Mouse (Mus musculus) MEL (cell line): Measurements from ENCODE around the gene Bmpr2. TPM values are rescaled to one million over a fixed set of nuclear protein-coding genes. Genes with fewer than 3 reads are reported as not detected.
A peak's percentile ranks its signal among the peaks of the same experiment; 100 is the strongest.

ENCODE experiments used
- DNase-seq: peaks from one replicate; pipeline ENCODE4 v3.0.0; 2011; ENCODE audit warnings: low read depth, low spot score
- H3K27ac ChIP-seq: 2 replicates; pipeline ENCODE4 v1.5.1; 2012; ENCODE audit warnings: low read depth, mild to moderate bottlenecking, control low read depth, low read length, moderate library complexity; ENCODE audit not compliant: control insufficient read depth
- H3K27me3 ChIP-seq, 2 experiments: fragments of 150-350 bp in 1 of 2; sonication (generic) in 1 of 2; 2 replicates each; pipeline ENCODE4 v1.6.1; 2012; ENCODE audit warnings: low read length in 2 of 2, mild to moderate bottlenecking in 2 of 2, improper control_type of control experiment in 1 of 2, moderate library complexity in 1 of 2; ENCODE audit not compliant: insufficient read depth in 2 of 2, control insufficient read depth in 1 of 2
- H3K36me3 ChIP-seq, 2 experiments: 2 replicates each; pipeline ENCODE4 v1.6.1; 2012 to 2014; ENCODE audit warnings: low read length in 2 of 2, improper control_type of control experiment in 1 of 2, inconsistent platforms in 1 of 2, mild to moderate bottlenecking in 1 of 2; ENCODE audit not compliant: insufficient read depth in 2 of 2, control insufficient read depth in 1 of 2
- H3K4me1 ChIP-seq, 2 experiments: fragments of 150-350 bp in 1 of 2; sonication (generic) in 1 of 2; 2 replicates each; pipeline ENCODE4 v1.6.1; 2012; ENCODE audit warnings: low read length in 2 of 2, improper control_type of control experiment in 1 of 2, mild to moderate bottlenecking in 1 of 2; ENCODE audit not compliant: insufficient read depth in 2 of 2, control insufficient read depth in 1 of 2
- H3K4me3 ChIP-seq, 2 experiments: fragments of 150-350 bp in 1 of 2; sonication (generic) in 1 of 2; 2 replicates each; pipeline ENCODE4 v1.5.1; 2012; ENCODE audit warnings: low read depth in 2 of 2, low read length in 2 of 2, mild to moderate bottlenecking in 2 of 2, moderate library complexity in 2 of 2, control low read depth in 1 of 2, improper control_type of control experiment in 1 of 2; ENCODE audit not compliant: control insufficient read depth in 1 of 2, insufficient read depth in 1 of 2
- H3K79me2 ChIP-seq: 2 replicates; pipeline ENCODE4 v1.6.1; 2012; ENCODE audit warnings: mild to moderate bottlenecking, low read length, moderate library complexity; ENCODE audit not compliant: control insufficient read depth, poor library complexity, insufficient read depth
- H3K9ac ChIP-seq: 2 replicates; pipeline ENCODE4 v1.6.1; 2012; ENCODE audit warnings: low read depth, mild to moderate bottlenecking, control low read depth, low read length, moderate library complexity; ENCODE audit not compliant: control insufficient read depth, poor library complexity, severe bottlenecking
- H3K9me3 ChIP-seq: fragments of 150-350 bp; sonication (generic); replicated peaks from 2 replicates; pipeline ENCODE4 v1.6.1; 2012; ENCODE audit warnings: mild to moderate bottlenecking, low read length, improper control_type of control experiment, moderate library complexity; ENCODE audit not compliant: insufficient read depth
- BHLHE40 ChIP-seq: IDR thresholded peaks from 2 replicates; pipeline ENCODE4 v1.6.1; 2012; ENCODE audit warnings: low read depth, mild to moderate bottlenecking, inconsistent platforms, low read length, improper control_type of control experiment, borderline replicate concordance
- CTCF ChIP-seq, 3 experiments: IDR thresholded peaks in 2 of 3; conservative IDR thresholded peaks in 1 of 3; 2 replicates each; pipeline ENCODE4 v1.5.1; 2011 to 2012; ENCODE audit warnings: low read length in 3 of 3, low read depth in 2 of 3, mild to moderate bottlenecking in 2 of 3, improper control_type of control experiment in 1 of 3, inconsistent platforms in 1 of 3, mixed read lengths in 1 of 3, moderate library complexity in 1 of 3; ENCODE audit not compliant: control insufficient read depth in 1 of 3, insufficient read depth in 1 of 3, poor library complexity in 1 of 3, severe bottlenecking in 1 of 3
- ELF1 ChIP-seq: IDR thresholded peaks from 2 replicates; pipeline ENCODE4 v1.6.1; 2014; ENCODE audit warnings: low read depth, mild to moderate bottlenecking, inconsistent platforms, low read length, improper control_type of control experiment, moderate library complexity
- GABPA ChIP-seq: IDR thresholded peaks from 2 replicates; pipeline ENCODE4 v1.6.1; 2012; ENCODE audit warnings: low read depth, mild to moderate bottlenecking, inconsistent platforms, low read length, improper control_type of control experiment, moderate library complexity
- JUND ChIP-seq: IDR thresholded peaks from 2 replicates; pipeline ENCODE4 v1.6.1; 2011; ENCODE audit warnings: low read depth, mild to moderate bottlenecking, improper control_type of control experiment, low read length
- KAT2A ChIP-seq: conservative IDR thresholded peaks from 2 replicates; pipeline ENCODE4 v1.6.1; 2012; ENCODE audit warnings: low read depth, low read length, improper control_type of control experiment, inconsistent platforms
- MAZ ChIP-seq: IDR thresholded peaks from 2 replicates; pipeline ENCODE4 v1.6.1; 2012; ENCODE audit warnings: low read depth, mild to moderate bottlenecking, inconsistent platforms, low read length, improper control_type of control experiment
- MEF2A ChIP-seq: IDR thresholded peaks from 2 replicates; pipeline ENCODE4 v1.6.1; 2014; ENCODE audit warnings: low read depth, mild to moderate bottlenecking, inconsistent platforms, low read length, improper control_type of control experiment; ENCODE audit not compliant: poor library complexity, insufficient replicate concordance, severe bottlenecking; ENCODE audit errors: extremely low read depth
- NRF1 ChIP-seq: IDR thresholded peaks from 2 replicates; pipeline ENCODE4 v1.6.1; 2014; ENCODE audit warnings: low read depth, mild to moderate bottlenecking, inconsistent platforms, low read length, improper control_type of control experiment, moderate library complexity; ENCODE audit not compliant: poor library complexity, insufficient read depth, severe bottlenecking
- POLR2AphosphoS5 ChIP-seq: IDR thresholded peaks from 2 replicates; pipeline ENCODE4 v1.6.1; 2012; ENCODE audit warnings: low read depth, borderline replicate concordance, mild to moderate bottlenecking, inconsistent platforms, low read length, moderate library complexity, mixed read lengths
- RAD21 ChIP-seq: IDR thresholded peaks from 2 replicates; pipeline ENCODE4 v1.6.1; 2011; ENCODE audit warnings: mild to moderate bottlenecking, low read depth, low read length, improper control_type of control experiment
- RCOR1 ChIP-seq: IDR thresholded peaks from 2 replicates; pipeline ENCODE4 v1.6.1; 2012; ENCODE audit warnings: low read depth, mild to moderate bottlenecking, inconsistent platforms, low read length, improper control_type of control experiment
- SIN3A ChIP-seq: IDR thresholded peaks from 2 replicates; pipeline ENCODE4 v1.6.1; 2012; ENCODE audit warnings: low read length, improper control_type of control experiment, inconsistent platforms
- SMC3 ChIP-seq: IDR thresholded peaks from 2 replicates; pipeline ENCODE4 v1.6.1; 2011; ENCODE audit warnings: low read depth, low read length, improper control_type of control experiment
- TAL1 ChIP-seq: IDR thresholded peaks from 2 replicates; pipeline ENCODE4 v1.6.1; 2012; ENCODE audit warnings: mild to moderate bottlenecking, inconsistent platforms, low read length, moderate library complexity, mixed read lengths
- ZC3H11A ChIP-seq: IDR thresholded peaks from 2 replicates; pipeline ENCODE4 v1.6.1; 2012; ENCODE audit warnings: low read depth, mild to moderate bottlenecking, inconsistent platforms, low read length, improper control_type of control experiment
- ZKSCAN1 ChIP-seq: IDR thresholded peaks from 2 replicates; pipeline ENCODE4 v1.6.1; 2012; ENCODE audit warnings: low read depth, mild to moderate bottlenecking, inconsistent platforms, low read length, improper control_type of control experiment, moderate library complexity
- polyA plus RNA-seq, 2 experiments: library from polyadenylated mRNA; stranded (reverse) in 1 of 2; unstranded in 1 of 2; fragments of >175 nt in 1 of 2; fragments of >200 nt in 1 of 2; gene quantifications; 2 replicates each; pipeline versions ENCODE4 v1.2.1 to v1.2.4; 2012; ENCODE audit warnings: low replicate concordance in 2 of 2, low read depth in 1 of 2; ENCODE audit not compliant: insufficient read length in 2 of 2, insufficient read depth in 1 of 2, missing spikeins in 1 of 2
- total RNA-seq: library from RNA; depleted of rRNA; stranded (reverse); fragments of 300-350 nt; gene quantifications from 2 replicates; pipeline ENCODE4 v1.2.3, GENCODE M21; 2012

Gene Bmpr2
- total and polyA plus RNA-seq, 3 experiments: 2.3 to 18.6 (median 3.1) TPM

- no peaks in the 10 kb centered on the region for H3K4me1 ChIP-seq
- H3K9ac ChIP-seq: no peak overlapping the region
- no peak overlapping the region for H3K4me3 ChIP-seq
- no peaks in the 10 kb centered on the region for H3K79me2 ChIP-seq
- H3K27ac ChIP-seq: no peak overlapping the region
- no peaks in the 10 kb centered on the region for H3K27me3 ChIP-seq
- DNase-seq: peak; percentile 84
- TF ChIP-seq CTCF (IDR thresholded peaks at IDR 0.05 in 2 of 3, conservative IDR thresholded peaks at IDR 0.05 in 1 of 3; ENCODE audit: control insufficient read depth in 1 of 3, insufficient read depth in 1 of 3, low read depth in 2 of 3, low read length in 3 of 3, poor library complexity in 1 of 3, severe bottlenecking in 1 of 3): peak in 2 of 3 experiments; percentile 95 to 99; a peak in 5 of 6 replicates
- peak; percentile 97 for TF ChIP-seq SMC3
- no peak for TF ChIP-seq BHLHE40
- TF ChIP-seq RAD21: peak; percentile 100
- TF ChIP-seq ZC3H11A: peak; percentile 97
- no peaks in the 10 kb centered on the region for H3K36me3 ChIP-seq
- H3K9me3 ChIP-seq: no peaks in the 10 kb centered on the region
Measured at GRCm38 (mm10) chr1:59883349-59884134, 120.3 kb downstream of the Bmpr2 start.

- Histone ChIP-seq H3K4me3 (no peak overlapping the region), H3K27me3 (no peaks in the 10 kb centered on the region), H3K9me3 (no peaks in the 10 kb centered on the region), H3K36me3 (no peaks in the 10 kb centered on the region), H3K27ac (no peak overlapping the region), H3K9ac (no peak overlapping the region), H3K79me2 (no peaks in the 10 kb centered on the region), H3K4me1 (0 out of 4 replicates have a peak, but pooled peaks cover 0 to 4% of the 10 kb centered on the region in 2 experiments)
- no peak for DNase-seq
- TF ChIP-seq MAZ (no peak), KAT2A (no peak), RCOR1 (no peak), SMC3 (no peak), TAL1 (no peak), POLR2AphosphoS5 (no peak), SIN3A (no peak), JUND (no peak), NRF1 (no peak), BHLHE40 (no peak), GABPA (no peak), ELF1 (no peak), ZKSCAN1 (no peak), RAD21 (no peak), MEF2A (no peak)
Measured at GRCm38 (mm10) chr1:59886899-59887298, 123.7 kb downstream of the Bmpr2 start.
